Mouse (Mus musculus): ENCODE results near the gene Urm1.
"Not testable (repeated sequence)": the region's sequence is repeated elsewhere in the genome, so short reads cannot be mapped to it uniquely, and the experiment has no call there.

Urm1 gene

GRCm38 (mm10) chr2:29820025-29820817, at the start of gene Urm1:
Gene Urm1, plus strand, starts transcription at chr2:29820075.
- DNase-seq (ENCODE audit: low spot score in 2 of 2), result peak; percentile 54 to 66

GRCm38 (mm10) chr2:29770162-29770561, 49.7 kb upstream of the Urm1 start:
- no peak for DNase-seq (ENCODE audit: low spot score in 2 of 2)

- no peak for DNase-seq (ENCODE audit: low spot score in 2 of 2)
These were observed 48.0 kb upstream of the Urm1 start for GRCm38 (mm10) chr2:29771611-29772461.

GRCm38 (mm10) chr2:29773323-29773722, 46.6 kb upstream of the Urm1 start:
- no peak for DNase-seq (ENCODE audit: low spot score in 2 of 2)

GRCm38 (mm10) chr2:29781256-29781655, 38.6 kb upstream of the Urm1 start:
- DNase-seq (ENCODE audit: low spot score in 2 of 2), result not testable (repeated sequence)

- no peak for DNase-seq (ENCODE audit: low spot score in 2 of 2)
These were observed 35.6 kb upstream of the Urm1 start for GRCm38 (mm10) chr2:29784290-29784689.

- peak; percentile 96 for DNase-seq (ENCODE audit: low spot score in 2 of 2)
These were observed 32.6 kb upstream of the Urm1 start, which contains the start of gene Coq4 for GRCm38 (mm10) chr2:29787104-29787917. Gene Coq4, plus strand, starts transcription at chr2:29787493.

- peak; percentile 90 to 94 for DNase-seq (ENCODE audit: low spot score in 2 of 2)
These were observed 31.8 kb upstream of the Urm1 start, which contains the start of gene Trub2 for GRCm38 (mm10) chr2:29787937-29788681. Gene Trub2, minus strand, starts transcription at chr2:29788502.

GRCm38 (mm10) chr2:29792772-29793487, 26.9 kb upstream of the Urm1 start:
- DNase-seq (ENCODE audit: low spot score in 2 of 2), result no peak

DNA sequence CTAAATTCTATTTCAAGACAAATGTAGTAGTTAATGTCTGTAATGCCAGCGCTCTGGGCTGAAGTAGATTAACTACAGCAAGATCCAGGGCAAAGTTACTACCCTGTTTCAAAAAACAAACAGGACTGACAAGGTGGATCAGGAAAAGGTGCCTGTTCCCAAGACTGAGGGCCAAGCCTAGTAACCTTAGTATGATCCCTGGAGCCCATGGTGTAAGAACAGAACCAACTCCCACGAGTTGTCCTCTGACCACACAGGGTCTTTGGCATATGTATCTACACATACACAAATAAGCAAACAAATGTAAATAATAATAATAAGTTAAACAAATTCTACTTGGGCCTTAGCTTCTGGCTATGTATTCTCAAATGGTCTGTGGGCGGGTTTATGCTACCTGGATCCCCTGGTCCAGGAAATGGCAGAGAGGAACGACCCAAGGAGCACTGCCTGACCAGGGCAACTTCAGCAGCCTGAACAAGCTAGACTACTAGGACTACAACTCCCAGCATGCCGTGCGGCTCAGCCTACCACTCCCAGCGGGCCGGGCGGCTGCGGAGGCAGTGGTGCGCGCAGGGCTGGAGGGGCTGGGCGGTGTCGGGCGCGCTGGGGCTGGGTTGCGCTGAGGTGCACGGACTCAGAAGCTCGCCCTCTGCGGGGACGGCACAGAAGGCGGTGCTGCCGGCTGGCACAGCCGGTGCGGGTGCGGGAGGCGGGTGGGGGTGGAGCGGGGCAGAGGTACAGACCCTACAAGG, 17.6 kb upstream of the Urm1 start, which contains the start of gene Slc27a4:
Gene Slc27a4 (plus strand): TSS at position 560 of the 752 bp plus-strand sequence.
- DNase-seq (ENCODE audit: low spot score in 2 of 2), result peak; percentile 98 to 99

- peak in 1 of 2 experiments; percentile 61 for DNase-seq (ENCODE audit: low spot score in 2 of 2)
These were observed 17.1 kb upstream of the Urm1 start for GRCm38 (mm10) chr2:29802827-29803201.

GRCm38 (mm10) chr2:29803400-29803831, 16.5 kb upstream of the Urm1 start:
- no peak for DNase-seq (ENCODE audit: low spot score in 2 of 2)

GRCm38 (mm10) chr2:29815678-29816371, 4.0 kb upstream of the Urm1 start:
- DNase-seq (ENCODE audit: low spot score in 2 of 2), result no peak

DNA sequence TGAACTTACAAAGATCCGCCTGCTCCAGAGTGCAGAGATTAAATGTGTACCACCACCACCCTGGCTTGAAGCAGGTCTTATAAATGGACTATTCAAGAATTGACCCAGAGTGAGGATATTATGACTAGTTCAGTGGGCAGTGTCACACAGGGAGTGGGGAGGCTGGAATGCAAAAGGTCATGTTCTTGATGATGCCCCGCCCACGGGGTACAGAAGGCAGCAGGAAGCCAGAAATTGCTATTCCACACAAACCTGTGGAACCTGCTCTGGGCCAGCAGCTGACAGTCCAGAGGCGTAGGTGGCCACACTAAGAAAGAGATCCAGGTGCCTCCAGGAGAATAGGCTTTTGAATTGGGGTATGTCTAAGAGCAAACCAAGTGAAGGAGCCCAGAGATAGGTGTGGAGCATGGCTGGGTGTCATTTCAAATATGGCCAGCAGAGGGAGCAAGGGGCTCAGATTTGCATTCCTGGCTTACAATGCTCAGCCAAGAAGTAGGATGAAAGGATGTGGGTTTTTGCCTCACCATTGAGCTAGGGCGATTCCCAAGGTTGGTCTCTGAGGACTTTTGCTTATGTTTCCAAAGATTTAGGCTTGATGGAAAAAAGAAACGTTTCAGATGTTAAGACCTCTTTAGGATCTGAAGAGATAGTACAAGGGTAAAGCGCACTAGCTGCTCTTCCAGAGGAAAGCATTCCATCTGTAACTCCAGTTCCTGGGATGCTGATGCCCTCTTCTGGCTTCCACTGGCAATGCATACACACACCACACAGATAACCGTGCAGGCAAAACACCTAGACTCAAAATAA, 2.2 kb upstream of the Urm1 start:
- DNase-seq (ENCODE audit: low spot score in 2 of 2), result peak; percentile 92 to 96

GRCm38 (mm10) chr2:29819363-29819762, 512 bp upstream of the Urm1 start:
- no peak for DNase-seq (ENCODE audit: low spot score in 2 of 2)

GRCm38 (mm10) chr2:29826318-29826925, 6.5 kb downstream of the Urm1 start:
- no peak for DNase-seq (ENCODE audit: low spot score in 2 of 2)

- DNase-seq (ENCODE audit: low spot score in 2 of 2), result peak; percentile 96 to 97
These were observed 7.2 kb downstream of the Urm1 start for GRCm38 (mm10) chr2:29826926-29827708.
